ENCODE assay signal across 17 mouse cellular contexts in the genomic region with DNA sequence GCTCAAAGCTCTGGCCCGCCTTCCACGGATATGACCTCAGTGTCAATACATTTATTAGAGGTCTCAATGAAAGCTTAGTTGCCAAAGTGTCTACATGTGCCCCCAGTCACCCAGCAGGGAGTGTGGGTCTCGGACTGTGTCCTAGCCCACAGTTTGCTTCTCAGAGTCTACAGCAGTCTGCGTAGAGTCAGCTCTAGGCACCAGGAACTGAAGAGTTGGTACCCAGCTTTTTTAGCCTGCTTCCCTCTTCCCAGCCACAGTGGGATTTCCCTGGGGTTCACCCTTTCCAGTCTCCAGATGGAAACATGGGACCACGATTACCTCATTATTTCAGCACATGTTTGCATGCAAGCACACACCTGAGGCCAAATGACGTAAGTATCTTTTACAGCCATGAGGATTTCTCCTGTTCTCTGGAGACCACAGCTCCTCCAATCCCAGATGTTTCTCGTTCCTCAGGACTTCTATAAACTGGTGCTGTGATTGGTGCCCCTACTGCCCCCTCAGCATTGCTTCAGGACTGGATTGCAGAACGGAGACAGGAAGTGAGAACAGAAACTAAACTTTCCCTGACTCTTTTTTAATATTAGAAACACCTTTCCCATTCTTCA.
"Had no signal": no experiment of that assay in that cellular context is flagged by ENCODE, and none has a peak within 500 bp of the region (broad histone marks: within the 10 kb centered on the region; RNA-seq: fewer than 3 reads in every experiment).

No protein-coding gene starts in this region.

- H3K27me3 ChIP-seq: intestine, embryonic 15.5 days had no signal

- H3K9me3 ChIP-seq: intestine, embryonic 15.5 days had no signal

- H3K36me3 ChIP-seq: intestine, embryonic 15.5 days had no signal

- H3K4me2 ChIP-seq: intestine, embryonic 15.5 days; liver, embryonic 11.5 days; lung, embryonic 14.5 days; midbrain, embryonic 11.5 days had no signal

- H3K27ac ChIP-seq: intestine, embryonic 15.5 days; layer of hippocampus, adult 2 months; liver, embryonic 14.5 days; stomach, postnatal 0 days had no signal

- H3K4me3 ChIP-seq: intestine, embryonic 15.5 days; layer of hippocampus, adult 2 months had no signal

- H3K9ac ChIP-seq: intestine, embryonic 15.5 days; liver, embryonic 14.5 days; liver, postnatal 0 days; lung, embryonic 14.5 days had no signal

- DNase-seq: kidney, adult 11 months; kidney, postnatal 25 days; layer of hippocampus, adult 9-11 months; liver, postnatal 0 days; lung, embryonic 14.5 days; lung, postnatal 14 days; lung, postnatal 4 days; midbrain, embryonic 14.5 days; thymus, adult 18-20 months; thymus, postnatal 14 days; thymus, postnatal 4 days had no signal

- ATAC-seq: intestine, embryonic 15.5 days; liver, postnatal 0 days had no signal
